Mouse (Mus musculus): ENCODE results near the gene Arf5. TPM values are rescaled to one million over a fixed set of nuclear protein-coding genes. Genes with fewer than 3 reads are reported as not detected.

Gene Arf5
- 100 to 1,000 TPM; 391 to 393 TPM for total RNA-seq (2021)
- long read RNA-seq, transcript Arf5-201 (6 exons, 1,116 nt), result major isoform, 593 of 631 reads
- long read RNA-seq, partial matches to known transcripts, result 27 of 631 reads
- long read RNA-seq, other reads (novel, unspliced or antisense), result 7 of 631 reads

DNA sequence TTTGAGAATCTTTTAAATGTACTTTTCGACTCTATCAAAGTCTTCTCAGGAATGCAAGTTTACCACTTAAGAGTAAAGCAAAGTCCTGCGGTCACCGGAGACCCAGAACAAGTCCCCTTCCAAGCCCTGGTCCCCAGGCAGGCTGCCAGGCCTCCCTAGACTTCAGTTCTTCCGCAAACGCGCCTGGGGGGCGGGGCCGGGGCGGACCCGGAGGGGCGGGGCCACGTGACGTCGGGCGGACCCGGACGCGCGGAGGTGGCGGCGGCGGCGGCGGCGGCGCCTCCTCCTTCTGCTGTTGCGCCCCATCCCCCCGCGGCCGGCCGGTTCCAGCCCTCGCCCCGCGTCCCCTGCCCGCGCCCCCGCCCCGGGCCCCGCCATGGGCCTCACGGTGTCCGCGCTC is at the start of gene Arf5:
Gene Arf5, plus strand, starts transcription at position 248 of the 400 bp plus-strand sequence.
- DNase-seq (ENCODE audit: low spot score in 2 of 2), result peak; percentile 94 to 96

- no peak for DNase-seq (ENCODE audit: low spot score in 2 of 2)
These were observed 41.4 kb upstream of the Arf5 start for GRCm38 (mm10) chr6:28381983-28382382.

- DNase-seq (ENCODE audit: low spot score in 2 of 2), result no peak
These were observed 38.2 kb upstream of the Arf5 start for GRCm38 (mm10) chr6:28385169-28385568.

- DNase-seq (ENCODE audit: low spot score in 2 of 2), result no peak
These were observed 34.3 kb upstream of the Arf5 start for GRCm38 (mm10) chr6:28389038-28389437.

DNA sequence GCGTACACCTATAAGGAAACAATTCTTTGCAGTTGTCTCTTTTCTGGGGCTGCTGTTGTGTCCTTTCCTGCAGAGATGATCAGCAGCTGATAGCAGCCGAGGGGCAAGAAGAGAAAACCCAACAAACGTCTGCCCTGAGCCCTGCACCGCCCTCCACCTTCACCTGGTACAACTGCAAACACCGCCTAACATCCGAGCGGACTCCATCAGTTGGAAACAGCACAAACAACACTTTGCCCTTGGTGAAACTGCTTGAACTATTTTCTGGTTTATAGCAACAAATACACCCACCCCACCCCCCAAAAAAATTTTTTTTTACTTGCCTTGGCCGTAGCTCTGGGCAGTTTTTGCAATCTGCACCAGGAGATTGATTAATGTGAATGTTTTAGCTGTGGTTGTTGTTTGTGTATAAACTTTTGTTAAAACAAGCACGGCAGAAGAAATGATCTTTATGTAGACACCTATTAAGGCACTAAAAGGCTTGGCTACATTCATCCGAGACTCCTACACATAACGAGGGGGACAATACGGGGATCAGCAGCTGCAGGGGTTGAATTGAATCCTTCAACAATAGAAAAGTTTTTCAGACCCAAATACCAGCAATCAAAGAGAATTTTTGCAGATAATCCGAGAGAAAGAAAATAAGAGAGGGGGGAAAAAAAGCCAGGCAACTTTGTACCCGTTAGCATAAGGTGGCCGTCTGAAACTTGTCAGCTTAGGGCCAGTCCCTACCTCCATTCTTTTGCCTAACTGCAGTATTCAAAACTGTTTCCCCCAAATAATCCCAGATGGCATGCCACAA is 27.1 kb upstream of the Arf5 start:
- DNase-seq (ENCODE audit: low spot score in 2 of 2), result no peak

- peak in 1 of 2 experiments; percentile 31 for DNase-seq (ENCODE audit: low spot score in 2 of 2)
These were observed 26.4 kb upstream of the Arf5 start for GRCm38 (mm10) chr6:28396853-28397457.

DNA sequence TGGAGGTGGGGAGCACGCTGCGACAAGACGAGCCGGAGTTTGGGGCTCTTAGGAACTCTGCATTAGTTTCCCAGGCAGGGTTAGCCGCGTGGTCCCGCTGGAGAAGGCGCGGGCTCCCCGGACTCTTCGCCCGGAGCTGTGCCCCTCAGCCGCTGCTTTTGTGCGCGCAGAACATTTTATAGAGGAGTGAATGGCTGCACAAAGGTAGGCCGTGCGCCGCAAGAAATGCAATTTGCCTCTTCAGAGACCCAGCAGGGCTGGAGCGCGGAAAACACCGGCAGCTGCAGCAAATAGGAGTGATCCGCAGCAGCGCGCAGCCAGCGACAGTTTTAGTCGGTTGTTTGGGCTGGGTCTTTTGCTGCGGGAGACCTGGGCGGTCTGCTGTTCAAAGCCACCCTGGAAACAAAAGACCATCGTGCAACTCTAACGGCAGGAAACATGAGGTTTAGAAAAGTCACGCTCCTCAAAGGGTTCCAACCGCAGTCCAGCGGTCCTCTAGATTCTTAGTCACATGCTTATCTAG is 25.6 kb upstream of the Arf5 start, which contains the start of gene Zfp800:
Gene Zfp800, minus strand, starts transcription at position 325 of the 523 bp plus-strand sequence.
- DNase-seq (ENCODE audit: low spot score in 2 of 2), result peak in 1 of 2 experiments; percentile 38

DNA sequence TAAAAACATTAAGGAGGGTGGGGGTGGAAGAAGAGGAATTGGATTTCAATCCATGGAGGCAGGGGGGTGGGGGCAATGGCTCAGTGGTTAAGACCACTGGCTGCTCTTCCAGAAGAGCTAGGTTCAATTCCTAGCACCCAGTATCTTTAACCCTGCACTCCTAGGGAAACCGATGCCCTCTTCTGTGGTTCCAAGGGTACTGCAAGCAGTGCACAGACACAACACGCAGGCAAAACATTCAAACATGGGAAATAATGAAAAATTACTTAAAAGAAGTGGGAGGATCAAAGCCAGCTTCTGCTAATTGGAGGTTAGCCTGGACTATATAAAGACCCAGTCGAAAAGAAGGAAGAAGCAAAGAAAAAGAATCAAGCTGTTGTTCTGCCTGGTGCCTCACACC is 24.6 kb upstream of the Arf5 start:
- DNase-seq (ENCODE audit: low spot score in 2 of 2), result no peak

DNA sequence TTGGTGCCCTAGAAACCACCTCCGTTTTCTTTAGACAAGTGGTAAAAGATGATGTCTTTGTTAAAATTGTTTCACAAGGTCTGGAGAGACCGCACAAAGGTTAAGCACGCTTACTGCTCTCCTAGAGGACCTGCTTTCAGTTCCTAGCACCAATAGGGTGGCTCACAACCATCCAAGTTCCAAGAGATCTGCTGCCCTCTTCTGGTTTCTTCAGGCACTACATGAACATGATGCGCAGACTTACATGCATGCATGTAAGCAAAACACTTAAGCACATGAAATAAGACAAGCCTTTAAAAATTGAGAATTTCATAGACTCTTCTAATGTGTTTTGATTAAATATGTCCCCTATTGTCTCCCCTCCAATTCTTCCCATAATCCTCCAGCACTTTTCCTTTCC is 23.6 kb upstream of the Arf5 start:
- no peak for DNase-seq (ENCODE audit: low spot score in 2 of 2)

DNA sequence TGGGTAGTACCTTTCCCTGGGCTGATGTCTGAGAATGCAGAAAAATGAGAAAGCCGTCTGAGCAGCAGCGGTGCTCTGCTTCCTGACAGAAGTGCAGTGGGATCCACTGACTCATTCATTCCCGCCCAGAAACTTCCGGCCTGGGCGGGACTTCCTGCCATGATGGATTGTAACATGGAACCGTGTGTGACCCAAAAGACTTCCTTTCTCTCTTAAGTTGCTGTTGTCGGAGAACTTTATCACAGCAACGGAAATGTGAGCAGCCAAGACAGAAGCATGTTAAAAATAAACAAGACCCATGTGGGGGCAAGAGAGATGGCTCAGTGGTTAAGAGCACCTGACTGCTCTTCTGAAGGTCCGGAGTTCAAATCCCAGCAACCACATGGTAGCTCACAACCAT is 13.3 kb upstream of the Arf5 start:
- DNase-seq (ENCODE audit: low spot score in 2 of 2), result no peak

GRCm38 (mm10) chr6:28411236-28411635 is 12.1 kb upstream of the Arf5 start:
- no peak for DNase-seq (ENCODE audit: low spot score in 2 of 2)

GRCm38 (mm10) chr6:28416981-28417380 is 6.4 kb upstream of the Arf5 start:
- no peak for DNase-seq (ENCODE audit: low spot score in 2 of 2)

- peak; percentile 72 to 81 for DNase-seq (ENCODE audit: low spot score in 2 of 2)
These were observed 4.9 kb upstream of the Arf5 start for GRCm38 (mm10) chr6:28418449-28418848.

DNA sequence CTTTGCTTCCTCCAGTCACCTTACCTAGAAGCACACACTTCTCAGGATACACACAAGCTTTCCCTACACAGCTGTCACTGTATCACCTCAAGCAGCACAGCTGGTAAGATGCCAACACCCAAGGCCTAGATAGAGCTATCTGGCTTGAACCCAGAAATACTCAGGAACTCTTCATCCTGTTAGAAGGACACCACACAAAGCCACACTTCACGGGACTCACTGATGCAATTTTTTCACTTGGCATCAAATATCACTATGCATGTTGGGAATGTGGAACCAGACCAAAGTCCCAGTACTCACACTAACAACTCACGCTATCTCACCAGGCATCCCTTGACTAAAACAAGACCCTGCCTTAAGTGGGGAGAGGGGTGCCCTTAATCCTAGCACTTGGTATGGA is 3.7 kb upstream of the Arf5 start:
- DNase-seq (ENCODE audit: low spot score in 2 of 2), result no peak

DNA sequence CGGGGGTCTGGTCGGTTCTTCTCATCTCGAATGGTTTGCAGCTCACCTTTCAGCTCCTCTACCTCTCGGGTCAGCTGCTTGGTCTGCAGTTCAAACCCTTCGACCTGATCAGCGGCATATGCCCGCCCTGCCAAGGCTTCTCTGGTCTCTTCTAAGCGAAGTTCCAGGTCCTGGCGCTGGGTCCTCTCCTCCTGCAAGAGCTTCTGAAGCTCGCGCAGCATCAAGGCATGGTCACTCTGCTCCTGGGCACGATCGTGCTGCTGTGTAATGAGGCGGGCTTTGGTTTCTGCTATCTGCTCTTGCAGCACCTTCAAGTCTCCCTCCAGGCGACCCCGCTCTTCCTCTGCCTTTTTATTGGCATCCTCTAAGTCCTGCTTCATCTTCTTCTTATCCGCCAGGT is 3.0 kb upstream of the Arf5 start:
- DNase-seq (ENCODE audit: low spot score in 2 of 2), result no peak

GRCm38 (mm10) chr6:28420865-28421264 is 2.5 kb upstream of the Arf5 start:
- peak in 1 of 2 experiments; percentile 34 for DNase-seq (ENCODE audit: low spot score in 2 of 2)

DNA sequence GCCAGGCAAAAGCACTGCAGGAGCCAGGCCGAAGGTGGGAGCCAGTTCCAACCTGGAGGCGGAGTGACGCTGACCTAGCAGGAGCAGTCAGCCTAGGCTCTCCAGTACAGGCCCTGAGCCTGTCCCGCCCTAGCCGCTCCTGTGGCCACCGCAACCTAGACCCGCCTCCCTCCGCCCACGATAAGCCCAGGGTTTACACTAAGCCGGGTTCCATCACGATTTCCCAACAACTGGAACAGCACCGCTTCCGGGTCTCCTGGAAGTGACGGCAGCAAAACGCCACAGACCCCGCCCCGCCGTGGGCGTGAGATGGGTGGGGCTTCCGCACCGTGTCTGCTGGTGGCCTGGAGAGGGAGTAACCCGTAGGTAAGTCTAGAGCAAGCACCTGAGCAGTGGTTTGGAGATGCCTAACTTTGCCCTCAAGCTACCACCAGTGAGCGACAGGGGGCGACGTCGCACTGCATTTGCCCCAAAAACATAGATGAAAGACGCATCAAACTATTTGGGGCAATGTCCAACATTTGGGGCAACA is 1.8 kb upstream of the Arf5 start:
- DNase-seq (ENCODE audit: low spot score in 2 of 2), result peak; percentile 89 to 94

DNA sequence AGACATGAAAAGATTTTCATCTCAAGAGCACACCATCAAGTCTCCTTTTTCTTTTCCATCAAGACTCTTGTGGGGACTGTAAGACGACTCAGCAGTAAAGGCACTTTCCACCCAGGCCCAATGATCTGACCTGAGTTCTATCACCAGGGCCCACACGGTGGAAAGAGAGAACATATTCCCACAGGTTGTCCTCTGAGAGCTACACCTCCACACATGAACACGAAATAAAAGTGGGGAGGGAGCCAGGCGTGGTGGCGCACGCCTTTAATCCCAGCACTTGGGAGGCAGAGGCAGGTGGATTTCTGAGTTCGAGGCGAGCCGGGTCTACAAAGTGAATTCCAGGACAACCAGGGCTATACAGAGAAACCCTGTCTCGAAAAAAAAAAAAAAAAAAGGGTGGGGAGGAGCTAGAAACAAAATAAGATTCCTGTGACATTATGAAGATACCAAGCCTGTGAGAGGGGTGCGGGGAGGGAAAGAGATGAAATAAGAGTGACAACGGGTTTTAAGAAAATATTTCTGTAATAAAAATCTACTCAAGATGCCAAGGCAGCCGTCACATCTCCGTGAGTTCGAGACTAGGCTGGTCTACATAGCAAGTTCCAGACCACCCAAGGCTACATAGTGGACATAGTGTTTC is 589 bp upstream of the Arf5 start:
- peak in 1 of 2 experiments; percentile 19 for DNase-seq (ENCODE audit: low spot score in 2 of 2)

- peak; percentile 59 to 69 for DNase-seq (ENCODE audit: low spot score in 2 of 2)
These were observed 671 bp downstream of the Arf5 start for GRCm38 (mm10) chr6:28423767-28424695.

- no peak for DNase-seq (ENCODE audit: low spot score in 2 of 2)
These were observed 1.7 kb downstream of the Arf5 start for GRCm38 (mm10) chr6:28425019-28425418.
